Mouse (Mus musculus) spleen, adult 2 months (tissue): ENCODE data around the gene Spi1. TPM values are rescaled to one million over a fixed set of nuclear protein-coding genes. Genes with fewer than 3 reads are reported as not detected.

ENCODE experiments used
- DNase-seq, 2 experiments: peaks; one replicate each; pipeline versions ENCODE4 v3.0.0 to v3.0.0-alpha.2; 2012 to 2021; ENCODE audit warnings: low spot score in 2 of 2, low read depth in 1 of 2
- H3K27ac ChIP-seq: fragments of 200-500 bp; 2 replicates; pipeline ENCODE4 v1.5.1; 2012; ENCODE audit warnings: low read length, inconsistent platforms; ENCODE audit not compliant: insufficient read depth
- H3K27me3 ChIP-seq: fragments of 200-500 bp; 2 replicates; pipeline ENCODE4 v1.6.1; 2012; ENCODE audit warnings: mild to moderate bottlenecking, moderate library complexity, low read length, inconsistent platforms; ENCODE audit not compliant: control insufficient read depth, insufficient read depth
- H3K36me3 ChIP-seq: fragments of 200-500 bp; 2 replicates; pipeline ENCODE4 v1.6.1; 2012; ENCODE audit warnings: mild to moderate bottlenecking, low read length, inconsistent platforms; ENCODE audit not compliant: control insufficient read depth, insufficient read depth
- H3K4me1 ChIP-seq: fragments of 200-500 bp; 2 replicates; pipeline ENCODE4 v1.6.1; 2011; ENCODE audit warnings: inconsistent platforms; ENCODE audit not compliant: control insufficient read depth, insufficient read depth, insufficient read length
- H3K4me3 ChIP-seq: fragments of 200-500 bp; 2 replicates; pipeline ENCODE4 v1.5.1; 2011; ENCODE audit warnings: mild to moderate bottlenecking, inconsistent platforms; ENCODE audit not compliant: insufficient read depth, insufficient read length; ENCODE audit errors: extremely low read depth
- CTCF ChIP-seq: fragments of 200-500 bp; IDR thresholded peaks from 2 replicates; pipeline ENCODE4 v1.5.1; 2011; ENCODE audit warnings: mild to moderate bottlenecking, inconsistent platforms; ENCODE audit not compliant: insufficient read depth, insufficient read length, insufficient replicate concordance; ENCODE audit errors: extremely low read depth
- POLR2A ChIP-seq: fragments of 200-500 bp; IDR thresholded peaks from 2 replicates; pipeline ENCODE4 v1.6.1; 2011; ENCODE audit warnings: low read depth, low read length, inconsistent platforms
- WGBS: fragments of 180-500 bp; shearing (Covaris S2); methylation state at CpG from one replicate; pipeline ENCODE4 v1.1.7; 2018; 5-methylcytosine and 5-hydroxymethylcytosine counted together
- polyA plus RNA-seq: library from polyadenylated mRNA; depleted of rRNA; stranded (reverse); fragments of >200 nt; gene quantifications from 2 replicates; pipeline ENCODE4 v1.2.3, GENCODE M21; 2012

The Spi1 gene
- polyA plus RNA-seq, 1 experiment: 199 TPM

- 92% methylated on average over 12 of the region's 12 CpGs for WGBS
- TF ChIP-seq CTCF: no peak
- TF ChIP-seq POLR2A: no peak
- Histone ChIP-seq H3K4me1 (no peaks in the 10 kb centered on the region), H3K27ac (no peak overlapping the region), H3K4me3 (no peak overlapping the region), H3K36me3 (peaks cover 23% of the 10 kb centered on the region), H3K27me3 (no peaks in the 10 kb centered on the region)
- DNase-seq: no peak
These were observed 33.4 kb downstream of the Spi1 start for GRCm38 (mm10) chr2:91115578-91115970.

- no peak for TF ChIP-seq POLR2A
- TF ChIP-seq CTCF: no peak
- Histone ChIP-seq H3K36me3 (peaks cover 23% of the 10 kb centered on the region), H3K27me3 (no peaks in the 10 kb centered on the region), H3K4me1 (no peaks in the 10 kb centered on the region), H3K4me3 (no peak overlapping the region), H3K27ac (no peak overlapping the region)
- 87% methylated on average over 5 of the region's 5 CpGs for WGBS
- no peak for DNase-seq
These were observed 34.7 kb downstream of the Spi1 start for GRCm38 (mm10) chr2:91116842-91117241.

GRCm38 (mm10) chr2:91117585-91118275 is 35.5 kb downstream of the Spi1 start, which contains the start of gene Mybpc3:
Gene Mybpc3, plus strand, starts transcription at chr2:91118144.
- no peak for TF ChIP-seq POLR2A
- TF ChIP-seq CTCF: no peak
- no peak within 1 kb of the TSS for H3K4me3 ChIP-seq
- H3K36me3 ChIP-seq: peaks cover 23% of the 10 kb centered on the region
- WGBS: 87% methylated on average over 11 of the region's 11 CpGs
- DNase-seq: no peak
- H3K27ac ChIP-seq: no peak within 1 kb of the TSS
- H3K4me1 ChIP-seq: no peaks in the 10 kb centered on the region
- no peaks in the 10 kb centered on the region for H3K27me3 ChIP-seq

GRCm38 (mm10) chr2:91118647-91119046 is 36.5 kb downstream of the Spi1 start:
- Histone ChIP-seq H3K4me1 (no peaks in the 10 kb centered on the region), H3K27me3 (no peaks in the 10 kb centered on the region), H3K27ac (no peak overlapping the region), H3K36me3 (peaks cover 16% of the 10 kb centered on the region), H3K4me3 (no peak overlapping the region)
- no peak for DNase-seq
- WGBS: 72% methylated on average over 1 of the region's 1 CpGs
- no peak for TF ChIP-seq CTCF
- no peak for TF ChIP-seq POLR2A

GRCm38 (mm10) chr2:91119061-91119460 is 36.9 kb downstream of the Spi1 start:
- no peak for DNase-seq

GRCm38 (mm10) chr2:91119551-91119950 is 37.4 kb downstream of the Spi1 start:
- no peaks in the 10 kb centered on the region for H3K4me1 ChIP-seq
- WGBS: 89% methylated on average over 6 of the region's 6 CpGs

More at GRCm38 (mm10) chr2:91119061-91119460, 36.9 kb downstream of the Spi1 start:
- Histone ChIP-seq H3K4me3 (no peak overlapping the region), H3K4me1 (no peaks in the 10 kb centered on the region), H3K36me3 (peaks cover 15% of the 10 kb centered on the region), H3K27me3 (no peaks in the 10 kb centered on the region), H3K27ac (no peak overlapping the region)
- TF ChIP-seq POLR2A: no peak
- TF ChIP-seq CTCF: no peak
- WGBS: 95% methylated on average over 19 of the region's 19 CpGs

GRCm38 (mm10) chr2:91120261-91120671 is 38.1 kb downstream of the Spi1 start:
- Histone ChIP-seq H3K27ac (no peak overlapping the region), H3K27me3 (no peaks in the 10 kb centered on the region), H3K4me3 (no peak overlapping the region), H3K36me3 (peaks cover 4% of the 10 kb centered on the region), H3K4me1 (no peaks in the 10 kb centered on the region)
- no peak for DNase-seq
- TF ChIP-seq POLR2A (no peak), CTCF (no peak)
- 67% methylated on average over 6 of the region's 6 CpGs for WGBS

More at GRCm38 (mm10) chr2:91119551-91119950, 37.4 kb downstream of the Spi1 start:
- no peak overlapping the region for H3K4me3 ChIP-seq
- no peak for DNase-seq
- no peaks in the 10 kb centered on the region for H3K27me3 ChIP-seq
- TF ChIP-seq CTCF: no peak
- TF ChIP-seq POLR2A: no peak
- peaks cover 11% of the 10 kb centered on the region for H3K36me3 ChIP-seq
- no peak overlapping the region for H3K27ac ChIP-seq

- Histone ChIP-seq H3K27ac (no peak overlapping the region), H3K27me3 (no peaks in the 10 kb centered on the region), H3K4me3 (no peak overlapping the region), H3K36me3 (no peaks in the 10 kb centered on the region; the same call in 1 of the 2 replicates), H3K4me1 (no peaks in the 10 kb centered on the region)
- TF ChIP-seq POLR2A (no peak), CTCF (no peak)
- no peak for DNase-seq
- WGBS: 90% methylated on average over 6 of the region's 6 CpGs
These were observed 38.8 kb downstream of the Spi1 start for GRCm38 (mm10) chr2:91121011-91121410.
